Mouse (Mus musculus): ENCODE data around the gene Pde7b. TPM values are rescaled to one million over a fixed set of nuclear protein-coding genes. Genes with fewer than 3 reads are reported as not detected.

Gene Pde7b
- total and polyA plus RNA-seq, 2 experiments from 2014 or later = 3.3 to 6.0 TPM

- H3K36me3 ChIP-seq (ENCODE audit: insufficient read depth, low read length) = no peaks in the 10 kb centered on the region
Measured at GRCm38 (mm10) chr10:20513891-20514290, 211.0 kb downstream of the Pde7b start.

GRCm38 (mm10) chr10:20513461-20513860 lies 211.4 kb downstream of the Pde7b start:
- ATAC-seq (ENCODE audit: low FRiP score) = no peak
- 96% methylated on average over 5 of the region's 5 CpGs for WGBS

More at GRCm38 (mm10) chr10:20513891-20514290, 211.0 kb downstream of the Pde7b start:
- H3K4me1 ChIP-seq (ENCODE audit: insufficient read depth, low read length) = no peaks in the 10 kb centered on the region
- WGBS = 91% methylated on average over 4 of the region's 4 CpGs
- TF ChIP-seq CTCF (IDR thresholded peaks at IDR 0.05) = no peak
- DNase-seq (ENCODE audit: low spot score) = no peak
- H3K27ac ChIP-seq (ENCODE audit: low read depth, low read length) = no peak overlapping the region
- no peak overlapping the region for H3K4me2 ChIP-seq (ENCODE audit: low read depth, low read length, poor library complexity, severe bottlenecking)
- no peaks in the 10 kb centered on the region for H3K9me3 ChIP-seq (ENCODE audit: low read length)
- no peak overlapping the region for H3K9ac ChIP-seq (replicated peaks; ENCODE audit: low read length, poor library complexity, severe bottlenecking)
- H3K27me3 ChIP-seq (ENCODE audit: insufficient read depth, low read length) = no peaks in the 10 kb centered on the region
- ATAC-seq (ENCODE audit: low FRiP score) = no peak
- H3K4me3 ChIP-seq (ENCODE audit: low read depth, low read length) = no peak overlapping the region

GRCm38 (mm10) chr10:20509819-20510218 lies 215.1 kb downstream of the Pde7b start:
- no peaks in the 10 kb centered on the region for H3K4me1 ChIP-seq (ENCODE audit: insufficient read depth, low read length)
- DNase-seq (ENCODE audit: low spot score) (no peak), ATAC-seq (ENCODE audit: low FRiP score) (no peak)
- 86% methylated on average over 4 of the region's 4 CpGs for WGBS
- H3K27ac ChIP-seq (ENCODE audit: low read depth, low read length) = no peak overlapping the region
- no peak overlapping the region for H3K9ac ChIP-seq (replicated peaks; ENCODE audit: low read length, poor library complexity, severe bottlenecking)
- TF ChIP-seq CTCF (IDR thresholded peaks at IDR 0.05) = no peak
- no peaks in the 10 kb centered on the region for H3K9me3 ChIP-seq (ENCODE audit: low read length)
- no peak overlapping the region for H3K4me3 ChIP-seq (ENCODE audit: low read depth, low read length)
- H3K36me3 ChIP-seq (ENCODE audit: insufficient read depth, low read length) = no peaks in the 10 kb centered on the region
- H3K4me2 ChIP-seq (ENCODE audit: low read depth, low read length, poor library complexity, severe bottlenecking) = no peak overlapping the region
- H3K27me3 ChIP-seq (ENCODE audit: insufficient read depth, low read length) = no peaks in the 10 kb centered on the region

More at GRCm38 (mm10) chr10:20513461-20513860, 211.4 kb downstream of the Pde7b start:
- H3K4me2 ChIP-seq (ENCODE audit: low read depth, low read length, poor library complexity, severe bottlenecking) = no peak overlapping the region
- no peak for DNase-seq (ENCODE audit: low spot score)
- no peaks in the 10 kb centered on the region for H3K27me3 ChIP-seq (ENCODE audit: insufficient read depth, low read length)
- no peak overlapping the region for H3K9ac ChIP-seq (replicated peaks; ENCODE audit: low read length, poor library complexity, severe bottlenecking)
- H3K9me3 ChIP-seq (ENCODE audit: low read length) = no peaks in the 10 kb centered on the region
- no peaks in the 10 kb centered on the region for H3K4me1 ChIP-seq (ENCODE audit: insufficient read depth, low read length)
- no peak overlapping the region for H3K4me3 ChIP-seq (ENCODE audit: low read depth, low read length)
- no peak overlapping the region for H3K27ac ChIP-seq (ENCODE audit: low read depth, low read length)
- TF ChIP-seq CTCF (IDR thresholded peaks at IDR 0.05) = no peak
- no peaks in the 10 kb centered on the region for H3K36me3 ChIP-seq (ENCODE audit: insufficient read depth, low read length)

- no peaks in the 10 kb centered on the region for H3K27me3 ChIP-seq (ENCODE audit: insufficient read depth, low read length)
- no peaks in the 10 kb centered on the region for H3K9me3 ChIP-seq (ENCODE audit: low read length)
- no peak for TF ChIP-seq CTCF (IDR thresholded peaks at IDR 0.05)
- no peak for ATAC-seq (ENCODE audit: low FRiP score)
- no peak overlapping the region for H3K27ac ChIP-seq (ENCODE audit: low read depth, low read length)
- no peak for DNase-seq (ENCODE audit: low spot score)
- H3K9ac ChIP-seq (replicated peaks; ENCODE audit: low read length, poor library complexity, severe bottlenecking) = no peak overlapping the region
- 87% methylated on average over 3 of the region's 3 CpGs for WGBS
- no peaks in the 10 kb centered on the region for H3K36me3 ChIP-seq (ENCODE audit: insufficient read depth, low read length)
- H3K4me3 ChIP-seq (ENCODE audit: low read depth, low read length) = no peak overlapping the region
- no peak overlapping the region for H3K4me2 ChIP-seq (ENCODE audit: low read depth, low read length, poor library complexity, severe bottlenecking)
- no peaks in the 10 kb centered on the region for H3K4me1 ChIP-seq (ENCODE audit: insufficient read depth, low read length)
Measured at GRCm38 (mm10) chr10:20508497-20508896, 216.4 kb downstream of the Pde7b start.

- WGBS = 67% methylated on average over 9 of the region's 9 CpGs
- H3K27ac ChIP-seq (ENCODE audit: low read depth, low read length) = no peak overlapping the region
- H3K27me3 ChIP-seq (ENCODE audit: insufficient read depth, low read length) = no peaks in the 10 kb centered on the region
- no peaks in the 10 kb centered on the region for H3K36me3 ChIP-seq (ENCODE audit: insufficient read depth, low read length)
- ATAC-seq (ENCODE audit: low FRiP score) (no peak), DNase-seq (ENCODE audit: low spot score) (no peak)
- no peak for TF ChIP-seq CTCF (IDR thresholded peaks at IDR 0.05)
- H3K4me2 ChIP-seq (ENCODE audit: low read depth, low read length, poor library complexity, severe bottlenecking) = no peak overlapping the region
- H3K9me3 ChIP-seq (ENCODE audit: low read length) = no peaks in the 10 kb centered on the region
- no peaks in the 10 kb centered on the region for H3K4me1 ChIP-seq (ENCODE audit: insufficient read depth, low read length)
- H3K4me3 ChIP-seq (ENCODE audit: low read depth, low read length) = no peak overlapping the region
- no peak overlapping the region for H3K9ac ChIP-seq (replicated peaks; ENCODE audit: low read length, poor library complexity, severe bottlenecking)
Measured at GRCm38 (mm10) chr10:20507732-20508412, 217.0 kb downstream of the Pde7b start.

GRCm38 (mm10) chr10:20507069-20507468 lies 217.8 kb downstream of the Pde7b start:
- TF ChIP-seq CTCF (IDR thresholded peaks at IDR 0.05) = no peak
- Histone ChIP-seq H3K4me2 (ENCODE audit: low read depth, low read length, poor library complexity, severe bottlenecking) (no peak overlapping the region), H3K36me3 (ENCODE audit: insufficient read depth, low read length) (no peaks in the 10 kb centered on the region), H3K27me3 (ENCODE audit: insufficient read depth, low read length) (no peaks in the 10 kb centered on the region), H3K4me3 (ENCODE audit: low read depth, low read length) (no peak overlapping the region), H3K27ac (ENCODE audit: low read depth, low read length) (no peak overlapping the region), H3K4me1 (ENCODE audit: insufficient read depth, low read length) (no peaks in the 10 kb centered on the region), H3K9me3 (ENCODE audit: low read length) (no peaks in the 10 kb centered on the region), H3K9ac (replicated peaks; ENCODE audit: low read length, poor library complexity, severe bottlenecking) (no peak overlapping the region)
- 88% methylated on average over 2 of the region's 2 CpGs for WGBS
- DNase-seq (ENCODE audit: low spot score) = no peak
- ATAC-seq (ENCODE audit: low FRiP score) = no peak

All from midbrain, postnatal 0 days (tissue).